Mouse (Mus musculus): Measurements from ENCODE around the gene Gsdma. TPM values are rescaled to one million over a fixed set of nuclear protein-coding genes. Genes with fewer than 3 reads are reported as not detected.
A peak's percentile ranks its signal among the peaks of the same experiment; 100 is the strongest.

Gsdma gene
- polyA plus RNA-seq, 1 experiment from 2014 or later: not detected

GRCm38 (mm10) chr11:98721458-98722226 lies 57.5 kb downstream of the Gsdma start:
- Histone ChIP-seq H3K27ac (ENCODE audit: low read depth, low read length) (peak overlapping the region; percentile 60), H3K9ac (ENCODE audit: low read depth, low read length) (no peak overlapping the region; the same call in 1 of the 2 replicates), H3K9me3 (replicated peaks; ENCODE audit: control insufficient read depth, low read length) (no peaks in the 10 kb centered on the region), H3K4me1 (ENCODE audit: control insufficient read depth, insufficient read depth, low read length) (peaks cover 11% of the 10 kb centered on the region), H3K4me3 (ENCODE audit: low read depth, low read length) (no peak overlapping the region), H3K36me3 (ENCODE audit: control insufficient read depth, insufficient read depth, low read length) (peaks cover 8% of the 10 kb centered on the region), H3K27me3 (ENCODE audit: control insufficient read depth, insufficient read depth, low read length) (no peaks in the 10 kb centered on the region), H3K4me2 (peak overlapping the region; percentile 27)
- 56% methylated on average over 24 of the region's 24 CpGs for WGBS (ENCODE audit: insufficient replicate concordance)
- no peak for ATAC-seq (replicated peaks; ENCODE audit: insufficient number of reproducible peaks, low FRiP score, low TSS enrichment)

DNA sequence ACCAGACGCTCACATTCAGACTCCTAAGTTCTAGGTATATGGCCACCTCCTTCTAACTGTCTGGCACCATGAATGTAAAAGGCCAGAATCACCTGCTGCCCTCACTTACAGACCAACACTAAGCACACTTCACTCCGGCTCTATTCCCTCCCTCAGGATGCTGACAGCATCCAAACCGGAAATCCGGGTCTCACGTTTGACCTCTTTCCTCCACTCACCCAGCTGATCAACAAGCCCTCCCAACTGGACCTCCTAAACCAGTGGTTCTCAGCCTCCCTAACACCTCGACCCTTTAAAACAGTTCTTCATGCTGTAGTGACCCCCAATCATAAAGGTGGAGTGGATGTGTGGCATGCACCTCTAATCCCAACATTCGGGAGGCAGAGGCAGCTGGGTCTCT lies 58.9 kb downstream of the Gsdma start:
- 74% methylated on average over 7 of the region's 7 CpGs for WGBS (ENCODE audit: insufficient replicate concordance)
- H3K4me2 ChIP-seq: no peak overlapping the region
- no peaks in the 10 kb centered on the region for H3K9me3 ChIP-seq (replicated peaks; ENCODE audit: control insufficient read depth, low read length)
- H3K9ac ChIP-seq (ENCODE audit: low read depth, low read length): no peak overlapping the region
- no peak overlapping the region for H3K27ac ChIP-seq (ENCODE audit: low read depth, low read length)
- H3K36me3 ChIP-seq (ENCODE audit: control insufficient read depth, insufficient read depth, low read length): peaks cover 4% of the 10 kb centered on the region
- H3K27me3 ChIP-seq (ENCODE audit: control insufficient read depth, insufficient read depth, low read length): no peaks in the 10 kb centered on the region
- H3K4me1 ChIP-seq (ENCODE audit: control insufficient read depth, insufficient read depth, low read length): peaks cover 11% of the 10 kb centered on the region
- ATAC-seq (replicated peaks; ENCODE audit: insufficient number of reproducible peaks, low FRiP score, low TSS enrichment): no peak
- no peak overlapping the region for H3K4me3 ChIP-seq (ENCODE audit: low read depth, low read length)

DNA sequence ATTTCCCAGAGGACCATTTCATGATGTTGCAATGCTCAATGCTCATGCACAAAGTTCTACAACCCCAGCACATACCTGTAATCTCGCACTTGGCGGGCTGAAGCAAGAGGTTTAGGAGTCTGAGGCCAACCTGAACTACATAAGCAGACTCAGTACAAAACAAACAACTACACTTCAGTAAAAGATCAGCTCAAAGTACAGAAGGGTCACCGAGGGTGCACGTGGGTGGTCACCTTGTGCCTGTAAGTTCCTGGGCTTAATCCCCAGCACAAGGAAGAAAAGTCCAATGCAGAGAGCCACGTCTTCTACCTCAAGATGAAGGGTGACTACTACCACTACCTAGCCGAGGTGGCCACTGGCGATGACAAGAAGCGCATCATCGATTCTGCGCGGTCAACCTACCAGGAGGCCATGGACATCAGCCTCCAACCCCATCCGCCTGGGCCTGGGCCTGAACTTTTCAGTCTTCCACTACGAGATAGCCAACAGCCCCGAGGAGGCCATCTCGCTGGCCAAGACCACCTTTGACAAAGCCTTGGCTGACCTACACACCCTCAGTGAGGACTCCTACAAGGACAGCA lies 61.9 kb downstream of the Gsdma start:
- H3K36me3 ChIP-seq (ENCODE audit: control insufficient read depth, insufficient read depth, low read length): no peaks in the 10 kb centered on the region; the same call in none of the 2 replicates
- WGBS (ENCODE audit: insufficient replicate concordance): 91% methylated on average over 15 of the region's 15 CpGs
- no peaks in the 10 kb centered on the region for H3K9me3 ChIP-seq (replicated peaks; ENCODE audit: control insufficient read depth, low read length)
- H3K4me3 ChIP-seq (ENCODE audit: low read depth, low read length): no peak overlapping the region
- ATAC-seq (replicated peaks; ENCODE audit: insufficient number of reproducible peaks, low FRiP score, low TSS enrichment): no peak
- H3K9ac ChIP-seq (ENCODE audit: low read depth, low read length): no peak overlapping the region
- H3K4me1 ChIP-seq (ENCODE audit: control insufficient read depth, insufficient read depth, low read length): peaks cover 14% of the 10 kb centered on the region
- H3K4me2 ChIP-seq: no peak overlapping the region
- H3K27me3 ChIP-seq (ENCODE audit: control insufficient read depth, insufficient read depth, low read length): no peaks in the 10 kb centered on the region
- H3K27ac ChIP-seq (ENCODE audit: low read depth, low read length): no peak overlapping the region

Other genes with a start within 250 kb of the Gsdma start
- gene Mien1, start 225.4 kb upstream of the Gsdma start, polyA plus RNA-seq (2014; fragmentation: Nextera tagmentation; extraction: Ambion mirVana): 107 and 110 TPM in 2 replicates
- 0.63 and 2.0 TPM in 2 replicates for gene Grb7, start 218.0 kb upstream of the Gsdma start, polyA plus RNA-seq (2014; fragmentation: Nextera tagmentation; extraction: Ambion mirVana)
- gene Ikzf3, start 118.3 kb upstream of the Gsdma start, polyA plus RNA-seq (2014; fragmentation: Nextera tagmentation; extraction: Ambion mirVana): 0.13 TPM in 1 of 2 replicates, not detected in the other
- 0.33 and 0.62 TPM in 2 replicates for gene Zpbp2, start 113.3 kb upstream of the Gsdma start, polyA plus RNA-seq (2014; fragmentation: Nextera tagmentation; extraction: Ambion mirVana)
- gene Ormdl3, start 77.0 kb upstream of the Gsdma start, polyA plus RNA-seq (2014; fragmentation: Nextera tagmentation; extraction: Ambion mirVana): 9.6 and 15.0 TPM in 2 replicates
- gene Lrrc3c, start 66.1 kb upstream of the Gsdma start, polyA plus RNA-seq (2014; fragmentation: Nextera tagmentation; extraction: Ambion mirVana): not detected in 2 replicates
- 0.34 and 0.44 TPM in 2 replicates for gene Gm12355, start 38.7 kb upstream of the Gsdma start, polyA plus RNA-seq (2014; fragmentation: Nextera tagmentation; extraction: Ambion mirVana)
- 0.14 TPM in 1 of 2 replicates, not detected in the other for gene Gsdma3, start 38.0 kb upstream of the Gsdma start, polyA plus RNA-seq (2014; fragmentation: Nextera tagmentation; extraction: Ambion mirVana)
- gene Gsdma2, start 17.6 kb upstream of the Gsdma start, polyA plus RNA-seq (2014; fragmentation: Nextera tagmentation; extraction: Ambion mirVana): not detected in 2 replicates
- 122 and 131 TPM in 2 replicates for gene Psmd3, start 18.2 kb downstream of the Gsdma start, polyA plus RNA-seq (2014; fragmentation: Nextera tagmentation; extraction: Ambion mirVana)
- not detected in 2 replicates for gene Csf3, start 36.9 kb downstream of the Gsdma start, polyA plus RNA-seq (2014; fragmentation: Nextera tagmentation; extraction: Ambion mirVana)
- 31.6 and 42.1 TPM in 2 replicates for gene Med24, start 65.1 kb downstream of the Gsdma start, polyA plus RNA-seq (2014; fragmentation: Nextera tagmentation; extraction: Ambion mirVana)
- gene Thra, start 76.3 kb downstream of the Gsdma start, polyA plus RNA-seq (2014; fragmentation: Nextera tagmentation; extraction: Ambion mirVana): 32.2 and 35.7 TPM in 2 replicates
- gene Nr1d1, start 111.0 kb downstream of the Gsdma start, polyA plus RNA-seq (2014; fragmentation: Nextera tagmentation; extraction: Ambion mirVana): 5.6 and 6.4 TPM in 2 replicates
- 15.9 and 17.1 TPM in 2 replicates for gene Msl1, start 131.2 kb downstream of the Gsdma start, polyA plus RNA-seq (2014; fragmentation: Nextera tagmentation; extraction: Ambion mirVana)
- 22.2 and 28.5 TPM in 2 replicates for gene Casc3, start 140.6 kb downstream of the Gsdma start, polyA plus RNA-seq (2014; fragmentation: Nextera tagmentation; extraction: Ambion mirVana)
- 0.57 and 0.73 TPM in 2 replicates for gene Rapgefl1, start 172.4 kb downstream of the Gsdma start, polyA plus RNA-seq (2014; fragmentation: Nextera tagmentation; extraction: Ambion mirVana)
- gene Wipf2, start 199.3 kb downstream of the Gsdma start, polyA plus RNA-seq (2014; fragmentation: Nextera tagmentation; extraction: Ambion mirVana): 3.8 and 4.0 TPM in 2 replicates
- 33.6 and 34.0 TPM in 2 replicates for gene Cdc6, start 243.4 kb downstream of the Gsdma start, polyA plus RNA-seq (2014; fragmentation: Nextera tagmentation; extraction: Ambion mirVana)

Measured in heart, embryonic 11.5 days (tissue).